Mouse (Mus musculus) heart, postnatal 25 days (tissue): Measurements from ENCODE around the gene Cnnm3. TPM values are rescaled to one million over a fixed set of nuclear protein-coding genes. Genes with fewer than 3 reads are reported as not detected.

ENCODE experiments used
- DNase-seq: peaks from one replicate; pipeline ENCODE4 v3.0.0; 2022; ENCODE audit warnings: low spot score
- intact Hi-C: fragments of 180-260 bp; cut with DNase I; formaldehyde crosslinking; loops from one replicate; pipeline ENCODE4 v1.15.1; 2025
- total RNA-seq, 2 experiments: library from RNA; stranded (reverse); gene quantifications; 2 replicates each; pipeline ENCODE4 v1.2.3; 2021

Cnnm3 gene
- total RNA-seq, 2 experiments from 2014 or later: 14.7 to 15.7 TPM

DNA sequence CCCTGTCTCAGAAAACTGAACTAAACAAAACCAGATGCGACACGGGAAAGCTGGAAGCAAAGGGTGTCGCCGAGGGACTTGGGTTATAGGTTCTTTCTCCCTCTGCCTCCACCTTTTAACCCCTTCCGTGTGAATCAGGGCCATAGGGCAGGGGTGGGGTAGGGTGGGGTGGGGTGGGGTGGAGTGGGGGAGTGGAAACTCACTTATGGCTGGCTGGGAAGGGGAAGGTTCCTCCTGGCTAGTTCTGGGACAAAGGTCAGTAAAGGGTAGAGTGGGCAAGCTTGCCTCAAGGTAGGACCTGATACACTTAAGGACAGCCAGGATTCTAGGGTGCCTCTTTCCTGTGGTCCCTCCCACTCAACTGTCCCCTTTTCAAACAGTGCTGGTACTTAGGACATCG is 18.4 kb upstream of the Cnnm3 start:
- intact Hi-C loops: loop anchor here (2.0 kb wide), 1 partner anchor 168 kb away; no protein-coding TSS in a partner anchor
- DNase-seq: no peak

DNA sequence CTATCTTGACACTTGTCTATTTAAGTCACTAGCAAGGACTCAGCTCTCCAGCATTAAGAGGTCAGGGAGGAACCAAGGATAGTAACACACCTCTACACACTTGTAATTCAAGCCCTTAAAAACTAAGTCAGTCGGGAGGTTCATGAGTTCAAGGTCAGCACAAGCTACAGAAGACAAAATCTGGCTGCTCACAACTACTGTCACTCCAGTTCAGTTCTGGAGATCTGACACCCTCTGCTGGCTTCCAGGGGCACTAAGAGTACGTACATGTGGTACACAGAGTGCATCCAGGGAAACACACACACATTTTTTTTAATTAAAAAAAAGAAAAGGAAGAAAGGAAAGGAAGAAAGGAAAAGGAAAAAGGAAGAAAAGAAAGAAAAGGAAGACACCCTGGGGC is 14.9 kb upstream of the Cnnm3 start:
- intact Hi-C loops: no loop called here
- DNase-seq: no peak

DNA sequence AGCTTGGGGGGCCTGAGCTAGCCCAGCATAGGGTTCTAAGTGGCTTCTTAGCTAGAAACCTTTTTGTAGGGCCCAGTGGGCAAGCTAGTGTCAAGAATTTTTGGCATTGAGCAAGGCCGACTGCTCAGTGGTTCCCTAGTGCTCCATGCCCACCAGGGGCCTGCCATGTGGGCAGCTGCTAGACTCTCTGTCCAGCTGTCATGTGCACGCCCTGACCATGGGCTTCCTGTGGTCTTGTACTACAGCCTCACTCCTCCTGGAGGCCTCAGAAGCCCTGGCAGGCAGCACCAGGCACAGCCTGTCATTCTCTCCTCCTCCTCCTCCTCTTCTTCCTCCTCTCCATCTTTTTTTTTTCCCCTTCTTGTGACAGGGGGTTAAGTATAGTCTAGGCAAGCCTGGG is 14.4 kb upstream of the Cnnm3 start:
- intact Hi-C loops: no loop called here
- no peak for DNase-seq

DNA sequence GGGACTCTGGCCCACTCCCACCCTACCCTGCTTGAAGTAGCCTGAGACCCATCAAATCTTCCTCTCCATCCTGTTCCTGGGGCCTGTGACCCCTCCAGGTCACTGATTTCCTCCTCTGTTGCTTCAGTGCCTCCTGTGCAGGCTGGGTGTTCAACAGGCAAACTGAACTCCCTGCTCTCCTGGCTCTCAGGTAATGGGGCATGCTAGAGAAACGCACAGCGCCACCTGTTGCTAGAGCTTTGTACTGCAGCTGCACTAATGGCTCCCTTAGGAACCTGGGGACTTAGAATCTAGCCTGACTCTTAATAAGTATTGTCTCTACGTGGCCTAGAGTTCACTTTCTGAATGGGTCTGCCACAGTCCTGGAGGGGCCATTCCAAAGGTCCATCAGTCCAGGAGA is 10.4 kb upstream of the Cnnm3 start:
- intact Hi-C loops: loop anchor here (2.0 kb wide), 1 partner anchor 176 kb away; no protein-coding TSS in a partner anchor
- no peak for DNase-seq

DNA sequence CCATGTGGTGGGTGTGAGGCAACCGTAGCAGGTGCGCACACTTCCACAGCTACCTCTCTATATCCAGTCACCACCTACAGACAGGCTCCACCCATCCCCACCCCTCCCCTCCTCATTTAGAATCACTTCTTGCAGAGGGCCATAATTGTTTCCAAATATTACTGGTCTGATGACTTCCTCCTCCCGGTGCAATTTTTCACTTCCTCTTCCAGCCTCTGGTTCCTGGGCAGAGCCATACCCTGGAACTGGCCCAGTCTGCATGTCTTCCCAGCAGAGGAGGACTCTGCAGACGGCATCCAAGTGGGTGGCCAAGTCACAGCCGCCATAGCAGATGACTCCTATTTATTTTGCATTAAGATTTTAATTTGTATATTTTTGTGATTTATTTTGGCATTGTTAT is 3.4 kb upstream of the Cnnm3 start:
- intact Hi-C loops: loop anchor here (5.0 kb wide), 1 partner anchor 1484 kb away; no protein-coding TSS in a partner anchor
- DNase-seq: no peak

DNA sequence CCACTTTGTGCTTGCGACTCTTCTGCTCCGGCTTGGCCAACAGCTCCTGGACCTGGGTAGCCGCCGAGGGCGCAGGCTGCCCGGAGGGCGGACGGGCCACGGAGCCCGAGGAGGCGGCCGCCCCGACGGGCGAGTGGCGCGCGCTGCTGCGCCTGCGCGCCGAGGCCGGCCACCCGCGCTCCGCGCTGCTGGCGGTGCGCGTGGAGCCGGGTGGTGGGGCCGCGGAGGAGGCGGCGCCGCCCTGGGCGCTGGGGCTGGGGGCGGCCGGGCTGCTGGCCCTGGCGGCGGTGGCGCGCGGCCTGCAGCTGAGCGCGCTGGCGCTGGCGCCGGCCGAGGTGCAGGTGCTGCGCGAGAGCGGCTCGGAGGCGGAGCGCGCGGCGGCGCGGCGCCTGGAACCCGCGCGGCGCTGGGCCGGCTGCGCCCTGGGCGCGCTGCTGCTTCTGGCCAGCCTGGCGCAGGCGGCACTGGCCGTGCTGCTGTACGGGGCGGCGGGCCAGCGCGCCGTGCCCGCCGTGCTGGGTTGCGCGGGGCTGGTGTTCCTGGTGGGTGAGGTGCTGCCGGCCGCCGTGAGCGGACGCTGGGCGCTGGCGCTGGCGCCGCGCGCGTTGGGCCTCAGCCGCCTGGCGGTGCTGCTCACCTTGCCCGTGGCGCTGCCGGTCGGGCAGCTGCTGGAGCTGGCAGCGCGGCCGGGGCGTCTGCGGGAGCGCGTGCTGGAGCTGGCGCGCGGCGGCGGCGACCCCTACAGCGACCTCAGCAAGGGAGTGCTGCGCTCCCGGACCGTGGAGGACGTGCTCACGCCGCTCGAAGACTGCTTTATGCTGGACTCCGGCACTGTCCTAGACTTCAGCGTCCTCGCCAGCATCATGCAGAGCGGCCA is 660 bp downstream of the Cnnm3 start:
- DNase-seq: no peak
- intact Hi-C loops: no loop called here

DNA sequence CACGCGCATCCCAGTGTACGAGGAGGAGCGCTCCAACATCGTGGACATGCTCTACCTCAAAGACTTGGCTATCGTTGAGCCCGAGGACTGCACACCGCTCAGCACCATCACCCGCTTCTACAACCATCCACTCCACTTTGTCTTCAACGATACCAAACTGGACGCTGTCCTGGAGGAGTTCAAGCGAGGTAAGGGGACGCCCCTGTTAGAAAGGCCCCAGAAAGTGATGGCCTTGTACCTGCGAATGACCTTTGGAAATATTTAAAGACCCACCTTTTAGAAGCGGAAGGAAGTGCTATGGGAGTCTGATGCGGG is 1.3 kb downstream of the Cnnm3 start:
- intact Hi-C loops: no loop called here
- no peak for DNase-seq

DNA sequence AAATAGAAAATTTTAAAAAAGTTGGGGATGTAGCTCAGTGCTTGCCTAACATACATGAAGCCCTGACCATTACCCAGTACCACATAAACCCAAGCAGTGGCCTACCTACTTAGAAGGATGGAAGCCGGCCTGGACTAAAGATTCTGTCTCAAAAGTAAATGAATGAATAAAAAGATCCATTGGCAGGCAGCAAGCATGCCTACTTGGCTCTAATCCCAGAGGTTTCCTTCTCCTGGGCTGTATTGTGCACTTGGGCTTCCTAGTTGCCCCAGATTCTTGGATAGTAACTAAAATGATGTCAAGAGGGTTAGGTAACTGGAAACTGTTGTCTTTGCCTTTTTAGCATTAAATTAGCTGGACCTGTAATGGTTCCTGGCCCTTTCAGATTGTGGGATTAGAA is 1.6 kb downstream of the Cnnm3 start:
- intact Hi-C loops: no loop called here
- no peak for DNase-seq

DNA sequence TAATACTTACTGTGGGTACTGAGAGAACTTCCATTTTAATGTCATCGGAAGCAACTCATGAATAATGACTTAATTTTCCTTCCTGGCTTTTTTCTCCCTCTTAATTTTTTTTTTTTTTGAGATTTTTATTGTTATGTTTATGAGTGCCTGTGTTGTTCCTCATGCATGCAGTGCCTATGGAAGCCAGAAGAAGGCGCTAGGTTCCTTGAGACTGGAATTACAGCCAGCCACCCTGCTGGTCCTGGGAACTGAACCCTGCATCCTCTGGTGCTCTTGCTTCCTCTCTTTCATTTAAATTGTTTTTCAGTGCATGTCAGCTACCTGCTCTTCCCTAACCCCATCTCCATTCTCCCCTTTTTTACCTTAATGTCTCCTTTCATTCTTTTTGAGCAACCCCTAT is 2.1 kb downstream of the Cnnm3 start:
- DNase-seq: no peak
- intact Hi-C loops: loop anchor here (2.0 kb wide), 1 partner anchor 31 kb away; no protein-coding TSS in a partner anchor

DNA sequence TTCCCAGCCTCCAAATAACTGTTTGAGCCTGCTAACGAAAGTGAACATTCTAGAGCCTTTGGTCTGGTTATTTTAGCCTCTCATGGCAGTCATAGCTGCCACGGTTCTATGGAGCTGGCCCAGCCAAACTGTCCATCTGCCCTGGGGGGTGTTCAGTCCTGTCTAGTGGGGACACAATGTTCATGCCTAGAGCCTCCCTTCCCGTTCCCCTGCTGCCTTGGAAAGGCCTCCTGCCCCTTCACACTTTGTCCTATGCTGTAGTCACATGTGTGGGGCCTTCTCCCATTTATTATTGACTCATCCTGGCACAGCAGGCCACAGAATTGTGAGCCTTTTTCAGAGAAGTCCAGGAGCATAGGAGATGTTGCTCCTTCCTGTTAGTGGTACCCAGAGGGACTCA is 6.6 kb downstream of the Cnnm3 start:
- no peak for DNase-seq
- intact Hi-C loops: no loop called here

DNA sequence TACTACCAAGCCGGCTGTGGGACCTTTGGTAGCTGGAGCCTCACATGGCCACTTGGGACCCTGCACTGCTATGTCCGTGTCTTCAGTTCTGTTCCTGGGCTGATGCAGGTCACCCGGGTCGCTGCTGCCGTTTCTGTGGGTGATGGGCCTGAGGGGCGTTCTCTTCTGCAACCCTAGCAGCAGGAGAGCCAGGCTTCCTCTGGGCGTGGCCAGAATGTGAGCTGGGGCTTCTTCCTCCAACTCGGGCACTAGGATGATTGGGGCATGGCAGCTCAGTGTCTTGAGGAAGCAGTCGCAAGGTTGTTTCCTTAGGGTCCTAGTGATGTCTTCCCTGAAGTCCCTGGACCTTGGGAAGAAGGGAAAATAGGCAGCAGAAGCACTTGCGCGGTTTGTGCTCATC is 8.0 kb downstream of the Cnnm3 start:
- intact Hi-C loops: no loop called here
- DNase-seq: no peak

DNA sequence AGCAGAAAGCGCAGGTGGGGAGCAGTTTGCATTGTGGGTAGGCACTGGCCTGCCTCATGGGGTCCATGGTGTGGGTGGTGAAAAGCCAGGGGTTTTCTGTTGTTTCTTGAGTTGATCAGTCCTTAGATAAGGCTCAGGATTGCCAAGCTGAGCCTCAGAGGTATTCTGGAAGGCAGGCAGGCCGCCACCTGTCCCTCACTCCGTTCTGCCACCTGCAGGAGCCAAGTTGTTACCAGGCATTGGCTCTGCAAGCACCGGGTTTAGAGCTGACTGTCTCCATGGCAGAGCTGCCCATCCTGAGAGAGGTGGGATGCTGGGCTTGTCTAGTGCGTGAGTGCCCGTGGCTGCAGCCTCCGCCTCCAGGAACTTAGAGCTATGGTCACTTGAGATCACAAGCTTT is 10.5 kb downstream of the Cnnm3 start:
- no peak for DNase-seq
- intact Hi-C loops: no loop called here

DNA sequence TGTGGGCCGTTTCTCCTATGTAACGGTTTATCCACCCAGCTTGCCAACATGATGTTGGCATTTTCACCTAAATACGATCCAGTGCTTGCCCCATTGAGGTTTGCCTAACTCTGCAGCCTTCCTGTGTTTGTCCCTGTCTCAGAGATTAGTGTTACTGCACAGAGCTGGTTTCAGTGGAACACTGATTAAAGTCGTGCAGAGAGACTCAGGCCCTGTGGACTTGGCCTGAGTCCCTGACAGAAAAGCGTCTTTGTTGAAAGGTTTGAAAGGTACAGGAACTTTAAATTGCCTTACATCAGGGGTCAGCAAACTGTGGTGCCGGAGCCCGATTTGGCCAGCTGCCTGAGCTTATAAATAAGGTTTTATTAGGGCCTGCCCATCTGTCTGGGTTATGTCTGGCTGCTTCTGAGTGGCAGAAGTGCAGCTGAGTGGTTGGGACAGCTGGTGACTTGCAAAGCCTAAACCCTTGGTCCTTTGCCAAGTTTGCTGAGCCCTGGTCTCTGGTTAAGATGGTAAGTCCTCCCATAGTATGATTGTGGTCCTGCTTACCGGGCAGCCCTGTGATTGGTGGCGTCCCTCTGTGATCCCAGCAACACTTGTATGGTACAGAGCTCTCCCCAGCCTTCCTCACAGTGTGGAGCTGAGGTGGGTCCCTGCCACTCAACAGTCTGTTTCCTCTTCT is 11.8 kb downstream of the Cnnm3 start:
- intact Hi-C loops: no loop called here
- no peak for DNase-seq

DNA sequence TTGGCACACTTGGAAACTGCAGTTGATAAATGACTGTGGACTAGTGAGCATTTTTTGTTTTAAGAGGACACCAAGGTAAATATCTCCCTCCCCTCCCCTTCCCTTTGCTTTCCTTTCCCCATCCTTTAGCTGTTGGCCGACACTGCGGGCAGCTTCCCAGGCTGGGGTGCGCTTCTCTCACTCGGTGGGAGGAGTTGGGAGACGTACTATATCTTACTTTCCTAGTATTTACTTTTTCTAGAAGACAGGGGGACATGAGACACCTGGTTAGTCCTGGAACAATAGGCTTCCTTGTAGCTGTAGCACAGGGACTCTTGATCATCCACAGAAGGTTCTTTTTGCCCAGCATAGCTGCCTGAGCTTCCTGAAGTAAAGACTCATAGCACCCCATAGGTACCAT is 12.4 kb downstream of the Cnnm3 start:
- DNase-seq: no peak
- intact Hi-C loops: no loop called here

DNA sequence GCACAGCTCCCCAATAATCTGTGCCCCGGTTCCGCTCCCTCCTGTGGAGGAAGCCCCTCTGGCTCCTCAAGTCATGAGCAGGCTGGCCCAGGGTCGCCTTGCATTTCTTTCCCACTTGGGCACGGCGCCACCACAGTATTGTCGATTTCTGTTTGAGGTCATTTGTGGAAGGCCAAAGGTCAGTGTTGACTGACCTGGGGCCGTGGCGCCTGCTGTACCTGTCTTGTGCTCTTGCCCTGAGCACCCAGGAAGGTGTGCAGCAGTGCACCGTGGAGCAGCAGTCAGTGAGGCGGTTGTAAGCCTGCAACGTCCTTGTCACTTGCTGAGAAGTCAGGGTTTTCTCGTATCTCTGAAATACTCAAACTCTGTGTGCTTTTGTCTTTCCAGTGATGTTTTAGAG is 14.1 kb downstream of the Cnnm3 start:
- DNase-seq: no peak
- intact Hi-C loops: no loop called here

DNA sequence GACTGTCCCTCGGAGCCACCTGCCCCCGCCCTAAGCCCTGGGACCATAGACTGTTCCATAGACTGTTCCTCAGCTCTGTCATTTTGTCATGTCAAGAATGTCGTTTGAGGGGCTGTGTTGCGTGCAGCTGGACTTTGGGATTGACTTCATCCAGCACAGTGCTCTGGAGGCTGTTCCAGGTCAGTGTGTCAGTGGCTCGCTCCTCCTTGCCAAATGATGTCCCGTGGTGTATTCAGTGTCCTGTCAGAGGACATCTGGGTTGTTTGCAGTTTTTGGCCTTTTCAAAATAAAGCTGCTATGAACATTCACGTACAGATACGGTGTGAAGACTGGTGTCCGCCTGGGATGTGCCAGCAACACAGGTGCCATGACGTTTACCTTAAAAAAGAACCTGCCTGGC is 15.2 kb downstream of the Cnnm3 start:
- intact Hi-C loops: no loop called here

DNA sequence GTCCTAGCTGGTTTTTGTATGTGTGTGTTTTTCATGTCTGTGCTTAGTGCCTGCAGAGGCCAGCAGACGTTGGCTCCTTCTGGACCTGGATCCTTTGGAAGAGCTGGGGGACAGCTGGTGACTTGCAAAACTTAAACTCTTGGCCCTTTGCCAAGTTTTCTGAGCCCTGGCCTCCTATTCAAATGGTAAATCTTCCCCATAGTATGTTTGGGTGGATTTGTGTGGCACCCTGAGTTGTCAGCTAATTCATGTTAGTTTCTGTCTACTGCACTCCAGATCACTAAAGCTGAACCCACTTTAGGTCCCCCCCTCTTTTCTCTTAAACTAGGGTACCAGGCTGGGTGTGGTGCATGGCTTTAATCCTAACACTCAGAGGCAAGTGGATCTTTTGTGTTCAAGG is 16.7 kb downstream of the Cnnm3 start:
- intact Hi-C loops: no loop called here
- no peak for DNase-seq

More for the DNA sequence above, 15.2 kb downstream of the Cnnm3 start:
- no peak for DNase-seq

DNA sequence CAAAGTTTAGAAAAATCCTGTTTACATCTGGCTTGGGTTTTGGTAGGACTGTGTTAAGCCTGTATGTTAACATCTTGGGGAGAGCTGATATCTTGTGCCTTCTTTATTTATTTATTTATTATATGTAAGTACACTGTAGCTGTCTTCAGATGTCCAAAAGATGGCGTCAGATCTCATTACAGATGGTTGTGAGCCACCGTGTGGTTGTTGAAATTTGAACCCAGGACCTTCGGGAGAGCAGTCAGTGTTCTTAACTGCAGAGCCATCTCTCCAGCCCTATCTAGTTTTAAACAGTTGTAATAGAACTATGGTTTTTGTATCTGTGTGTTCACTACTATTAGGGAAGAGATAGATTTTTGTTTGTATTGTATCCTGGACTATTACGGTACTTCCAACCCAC is 17.6 kb downstream of the Cnnm3 start:
- intact Hi-C loops: no loop called here
- no peak for DNase-seq

DNA sequence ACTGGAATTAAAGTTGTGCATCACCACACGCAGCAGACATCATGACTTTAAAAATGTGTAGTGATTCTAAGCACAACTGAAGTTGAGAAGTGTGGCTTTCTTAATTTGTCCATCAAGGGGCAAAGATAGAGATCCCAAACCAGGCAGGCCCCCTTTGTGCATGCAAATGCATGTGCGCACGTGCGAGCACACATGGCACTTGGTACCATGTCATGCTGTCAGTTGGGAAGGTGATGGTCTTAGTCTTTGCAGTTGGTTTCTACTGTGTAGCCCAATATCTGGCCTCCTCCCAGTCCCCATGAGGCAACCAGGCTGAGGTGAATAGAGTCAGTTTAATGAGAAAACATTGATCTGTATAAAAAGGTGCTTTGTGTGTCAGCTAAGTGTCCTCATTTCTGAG is 18.2 kb downstream of the Cnnm3 start:
- DNase-seq: no peak
- intact Hi-C loops: no loop called here

DNA sequence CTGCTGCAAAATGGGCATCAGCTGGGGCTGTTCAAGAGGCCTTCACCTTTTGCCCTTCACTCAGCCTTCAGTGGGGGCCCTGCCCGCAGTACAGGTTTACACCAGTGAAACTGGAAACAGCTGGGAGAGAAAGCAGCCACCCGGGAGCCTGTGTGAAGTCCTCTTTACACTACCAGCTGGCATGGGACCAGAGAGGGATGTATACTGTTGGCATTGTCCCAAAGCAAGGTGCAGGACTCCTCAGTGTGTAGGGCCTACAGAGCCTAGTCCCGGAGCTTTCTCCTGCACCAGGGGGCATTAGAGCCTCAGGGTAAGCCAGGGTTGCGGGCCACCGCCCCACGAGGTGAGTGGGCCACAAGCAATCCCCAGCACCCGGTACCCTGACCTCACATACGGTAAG is 18.8 kb downstream of the Cnnm3 start:
- no peak for DNase-seq
- intact Hi-C loops: no loop called here

DNA sequence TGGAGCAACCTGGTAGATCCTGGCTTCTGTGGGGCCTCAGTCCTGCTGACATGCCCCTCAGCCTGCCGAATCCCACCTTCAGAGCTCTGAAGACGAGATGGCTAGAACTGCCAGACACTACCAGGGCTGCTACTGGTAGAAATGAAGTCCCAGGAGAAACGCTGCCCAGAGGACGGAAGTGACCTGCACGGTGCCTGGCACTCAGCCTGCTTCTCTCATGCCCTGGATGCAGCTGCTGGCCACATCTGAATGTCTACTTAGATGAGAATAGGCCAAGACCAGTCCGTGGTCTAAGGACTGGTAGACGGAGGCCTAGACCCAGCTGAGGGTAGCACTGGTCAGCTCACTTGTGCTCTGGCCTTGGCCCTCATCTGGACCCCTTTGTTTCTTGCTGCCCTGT is 19.3 kb downstream of the Cnnm3 start:
- intact Hi-C loops: no loop called here
- DNase-seq: no peak

DNA sequence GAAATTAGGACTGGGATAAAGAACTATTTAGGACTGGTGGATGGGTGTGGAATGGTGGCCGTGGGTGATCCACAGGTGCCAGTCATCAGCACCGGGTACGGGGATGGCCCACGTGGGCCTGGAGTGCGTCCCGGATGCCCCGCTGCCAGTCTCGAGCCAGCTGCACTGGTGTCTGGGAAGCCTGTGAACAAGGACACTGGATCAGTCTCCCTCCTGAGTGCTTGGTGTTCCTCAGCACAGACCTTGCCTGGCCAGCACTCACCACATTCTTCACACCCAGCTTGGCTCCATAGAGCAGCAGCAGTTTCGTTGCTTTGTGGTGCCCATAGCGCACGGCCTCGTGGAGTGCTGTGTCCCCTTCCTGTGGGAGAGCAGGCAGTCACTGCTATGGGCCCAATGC is 19.8 kb downstream of the Cnnm3 start:
- intact Hi-C loops: no loop called here
- DNase-seq: no peak
